Mouse (Mus musculus) cerebellum, adult 2 months (tissue): ENCODE data around the gene Ephb2.

Source experiments
- CTCF ChIP-seq: fragments of 200-500 bp; IDR thresholded peaks from 2 replicates; pipeline ENCODE4 v1.5.1; 2011; ENCODE audit warnings: low read depth, mild to moderate bottlenecking, control low read depth, low read length, moderate library complexity, borderline replicate concordance; ENCODE audit not compliant: insufficient read depth
- POLR2A ChIP-seq: fragments of 200-500 bp; IDR thresholded peaks from 2 replicates; pipeline ENCODE4 v1.6.1; 2011; ENCODE audit warnings: low read length, control low read depth, borderline replicate concordance; ENCODE audit not compliant: insufficient read depth

DNA sequence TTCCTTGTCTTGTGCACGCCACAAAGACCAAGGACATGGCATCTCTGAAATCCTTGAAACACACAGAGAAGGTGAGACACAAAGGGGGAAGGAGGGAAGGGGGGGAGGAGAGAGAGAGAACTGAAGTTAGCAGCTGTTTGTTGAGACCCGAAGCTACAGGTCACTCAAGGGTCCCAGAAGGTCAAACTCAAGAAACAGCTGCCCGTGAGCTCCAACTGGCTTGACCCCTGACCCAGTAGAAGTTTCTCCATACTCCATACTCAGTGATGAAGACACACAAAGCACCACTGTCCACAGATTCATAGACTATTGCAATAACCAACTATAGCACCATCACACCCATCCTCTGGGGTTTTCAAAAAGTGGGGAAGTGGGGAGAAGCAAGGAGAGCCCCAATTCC, 113.9 kb downstream of the Ephb2 start:
- TF ChIP-seq CTCF (no peak), POLR2A (no peak)
